Mouse (Mus musculus): ENCODE results near the gene Atf6. TPM values are rescaled to one million over a fixed set of nuclear protein-coding genes. Genes with fewer than 3 reads are reported as not detected.
A peak's percentile ranks its signal among the peaks of the same experiment; 100 is the strongest.

Gene Atf6
- total RNA-seq, 1 experiment from 2014 or later = 49.6 TPM

- peak; percentile 83 for ATAC-seq (replicated peaks; ENCODE audit: insufficient number of reproducible peaks, low FRiP score, low TSS enrichment, poor library complexity, severe bottlenecking)
Measured at GRCm38 (mm10) chr1:170795741-170796347, 71.7 kb downstream of the Atf6 start.

GRCm38 (mm10) chr1:170791542-170791941, 76.0 kb downstream of the Atf6 start:
- ATAC-seq (replicated peaks; ENCODE audit: insufficient number of reproducible peaks, low FRiP score, low TSS enrichment, poor library complexity, severe bottlenecking) = no peak

- ATAC-seq (replicated peaks; ENCODE audit: insufficient number of reproducible peaks, low FRiP score, low TSS enrichment, poor library complexity, severe bottlenecking) = no peak
Measured at GRCm38 (mm10) chr1:170791001-170791400, 76.6 kb downstream of the Atf6 start.

- ATAC-seq (replicated peaks; ENCODE audit: insufficient number of reproducible peaks, low FRiP score, low TSS enrichment, poor library complexity, severe bottlenecking) = no peak
Measured at GRCm38 (mm10) chr1:170787643-170788042, 79.9 kb downstream of the Atf6 start.

- ATAC-seq (replicated peaks; ENCODE audit: insufficient number of reproducible peaks, low FRiP score, low TSS enrichment, poor library complexity, severe bottlenecking) = no peak
Measured at GRCm38 (mm10) chr1:170786570-170787341, 80.8 kb downstream of the Atf6 start.

GRCm38 (mm10) chr1:170777688-170778087, 89.9 kb downstream of the Atf6 start:
- ATAC-seq (replicated peaks; ENCODE audit: insufficient number of reproducible peaks, low FRiP score, low TSS enrichment, poor library complexity, severe bottlenecking) = no peak

GRCm38 (mm10) chr1:170774431-170774830, 93.1 kb downstream of the Atf6 start:
- ATAC-seq (replicated peaks; ENCODE audit: insufficient number of reproducible peaks, low FRiP score, low TSS enrichment, poor library complexity, severe bottlenecking) = no peak

GRCm38 (mm10) chr1:170773506-170773905, 94.1 kb downstream of the Atf6 start:
- no peak for ATAC-seq (replicated peaks; ENCODE audit: insufficient number of reproducible peaks, low FRiP score, low TSS enrichment, poor library complexity, severe bottlenecking)

GRCm38 (mm10) chr1:170771437-170772003, 96.1 kb downstream of the Atf6 start:
- ATAC-seq (replicated peaks; ENCODE audit: insufficient number of reproducible peaks, low FRiP score, low TSS enrichment, poor library complexity, severe bottlenecking) = no peak

- ATAC-seq (replicated peaks; ENCODE audit: insufficient number of reproducible peaks, low FRiP score, low TSS enrichment, poor library complexity, severe bottlenecking) = no peak
Measured at GRCm38 (mm10) chr1:170770691-170771090, 96.9 kb downstream of the Atf6 start.

GRCm38 (mm10) chr1:170766997-170767396, 100.6 kb downstream of the Atf6 start:
- ATAC-seq (replicated peaks; ENCODE audit: insufficient number of reproducible peaks, low FRiP score, low TSS enrichment, poor library complexity, severe bottlenecking) = no peak

- no peak for ATAC-seq (replicated peaks; ENCODE audit: insufficient number of reproducible peaks, low FRiP score, low TSS enrichment, poor library complexity, severe bottlenecking)
Measured at GRCm38 (mm10) chr1:170764798-170765197, 102.8 kb downstream of the Atf6 start.

- ATAC-seq (replicated peaks; ENCODE audit: insufficient number of reproducible peaks, low FRiP score, low TSS enrichment, poor library complexity, severe bottlenecking) = no peak
Measured at GRCm38 (mm10) chr1:170761634-170762033, 105.9 kb downstream of the Atf6 start.

- ATAC-seq (replicated peaks; ENCODE audit: insufficient number of reproducible peaks, low FRiP score, low TSS enrichment, poor library complexity, severe bottlenecking) = no peak
Measured at GRCm38 (mm10) chr1:170753597-170753996, 114.0 kb downstream of the Atf6 start.

GRCm38 (mm10) chr1:170751797-170752196, 115.8 kb downstream of the Atf6 start:
- no peak for ATAC-seq (replicated peaks; ENCODE audit: insufficient number of reproducible peaks, low FRiP score, low TSS enrichment, poor library complexity, severe bottlenecking)

GRCm38 (mm10) chr1:170746523-170746922, 121.0 kb downstream of the Atf6 start:
- ATAC-seq (replicated peaks; ENCODE audit: insufficient number of reproducible peaks, low FRiP score, low TSS enrichment, poor library complexity, severe bottlenecking) = no peak

GRCm38 (mm10) chr1:170741497-170742246, 125.9 kb downstream of the Atf6 start:
- no peak for ATAC-seq (replicated peaks; ENCODE audit: insufficient number of reproducible peaks, low FRiP score, low TSS enrichment, poor library complexity, severe bottlenecking)

- ATAC-seq (replicated peaks; ENCODE audit: insufficient number of reproducible peaks, low FRiP score, low TSS enrichment, poor library complexity, severe bottlenecking) = no peak
Measured at GRCm38 (mm10) chr1:170734866-170735265, 132.7 kb downstream of the Atf6 start.

- no peak for ATAC-seq (replicated peaks; ENCODE audit: insufficient number of reproducible peaks, low FRiP score, low TSS enrichment, poor library complexity, severe bottlenecking)
Measured at GRCm38 (mm10) chr1:170732596-170732890, 135.0 kb downstream of the Atf6 start.
